Mouse (Mus musculus): Measurements from ENCODE around the gene 6820408C15Rik. TPM values are rescaled to one million over a fixed set of nuclear protein-coding genes. Genes with fewer than 3 reads are reported as not detected.

6820408C15Rik gene
- polyA plus RNA-seq (2012): not detected in 2 replicates

DNA sequence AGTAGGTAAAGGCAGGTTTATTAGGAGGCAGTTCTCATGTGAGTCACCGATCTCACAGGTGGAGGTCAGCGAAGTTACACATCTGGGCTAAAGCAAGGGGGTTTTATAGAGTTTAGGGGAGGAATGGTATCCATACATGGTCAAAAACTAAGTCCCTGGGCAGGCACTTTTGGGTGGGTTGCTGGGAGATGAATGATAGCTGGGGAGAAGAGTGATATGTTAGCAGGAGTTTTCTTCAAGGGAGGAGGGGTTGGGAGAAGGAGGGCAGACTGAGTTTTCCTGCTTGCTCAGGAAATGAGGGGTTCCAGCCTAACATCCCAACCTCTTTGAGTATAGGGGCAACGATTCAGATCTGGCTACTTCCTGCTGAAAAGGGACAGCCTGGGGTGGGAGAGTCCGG is at the start of gene 6820408C15Rik:
TSS of gene 6820408C15Rik (plus strand) at position 301 of the 400 bp plus-strand sequence.

DNA sequence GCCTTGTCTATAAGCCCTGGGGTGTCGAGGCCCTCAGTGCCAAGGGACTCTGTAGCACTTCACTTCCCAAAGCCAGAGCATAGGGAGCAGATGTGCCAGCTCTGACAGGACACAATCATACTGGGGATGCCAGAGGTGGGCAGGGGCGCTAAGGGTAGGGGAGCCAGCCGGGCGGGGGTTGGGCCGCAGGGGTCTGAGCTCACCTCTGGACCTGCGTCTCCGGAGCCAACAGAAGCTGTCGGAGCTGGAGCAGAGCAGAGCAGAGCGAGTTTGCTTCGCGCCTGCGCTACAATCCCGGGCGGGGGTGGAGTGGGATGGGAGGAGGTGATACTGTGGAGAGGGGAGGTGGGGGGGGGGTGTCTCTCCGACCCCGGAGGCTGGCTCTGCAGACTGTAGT is 39.0 kb upstream of the 6820408C15Rik start, which contains the start of gene Nrsn2:
TSS of gene Nrsn2 (minus strand) at position 294 of the 397 bp plus-strand sequence.

DNA sequence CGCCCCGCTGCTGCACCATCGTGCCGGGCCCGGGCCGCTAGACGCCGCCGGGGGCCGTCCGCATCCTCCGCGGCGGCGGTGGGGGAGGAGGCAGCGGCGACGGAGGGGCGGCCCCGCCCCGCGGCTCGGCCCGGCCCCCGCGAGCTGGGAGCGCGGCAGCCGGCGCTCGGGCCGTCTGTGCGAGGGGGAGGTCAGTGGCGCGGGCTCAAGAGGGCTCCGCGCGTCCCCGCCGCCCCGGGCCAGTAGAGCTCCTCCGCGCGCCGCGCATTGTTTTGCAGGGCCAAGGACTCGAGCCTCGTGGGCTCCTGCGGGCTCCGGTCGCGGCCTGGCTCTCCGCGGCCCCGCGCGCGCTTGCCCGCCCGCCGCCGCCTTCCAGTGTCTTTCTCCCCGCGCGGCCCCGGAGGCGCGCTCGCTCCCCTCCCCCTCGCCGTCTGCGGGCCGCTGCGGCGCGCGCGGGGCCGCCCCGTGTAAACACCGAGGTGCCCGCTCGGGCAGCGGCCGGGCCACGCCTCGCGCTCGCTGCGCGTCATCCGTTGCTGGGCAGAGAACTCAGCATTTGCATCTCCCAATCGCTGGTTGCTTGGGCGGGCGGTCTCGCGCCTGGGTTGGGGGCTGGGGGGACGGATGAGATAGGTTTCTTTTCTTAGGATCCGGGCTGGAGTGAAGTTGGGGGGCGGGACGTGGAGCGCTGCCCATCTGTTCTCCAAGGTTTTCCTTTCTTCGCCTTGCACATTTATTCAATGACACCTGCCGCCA is 17.5 kb upstream of the 6820408C15Rik start, which contains the start of gene Sox12:
TSS of gene Sox12 (minus strand) at position 384 of the 756 bp plus-strand sequence.

DNA sequence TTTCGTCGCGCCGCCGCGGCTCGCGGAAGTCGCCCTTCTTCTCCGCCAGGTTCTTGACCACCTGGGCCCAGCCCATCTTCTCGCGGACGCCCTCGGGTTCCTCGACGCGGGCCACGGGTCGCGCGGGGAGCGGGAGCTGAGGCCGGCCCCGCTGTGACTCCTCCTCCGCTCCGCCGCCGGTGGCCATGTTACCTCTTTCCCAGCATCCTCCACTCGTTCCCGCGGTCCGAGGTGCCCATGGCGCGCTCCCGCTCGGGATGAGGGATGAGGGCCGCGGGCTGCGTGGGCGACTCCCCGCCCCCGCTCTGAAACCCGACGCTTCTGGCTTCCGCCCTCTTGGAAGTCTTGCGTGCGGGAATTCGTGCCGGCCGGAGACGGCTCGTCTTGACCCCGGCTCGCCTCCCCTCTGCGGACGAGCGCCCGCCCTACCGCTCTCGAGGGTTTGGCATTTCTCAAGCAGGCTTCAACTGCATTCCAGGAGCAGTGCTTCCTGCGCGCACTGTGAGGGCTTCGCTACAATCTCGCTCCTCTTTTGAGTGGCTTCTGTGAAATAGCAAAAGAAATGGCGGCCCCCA is 709 bp upstream of the 6820408C15Rik start, which contains the start of gene Zcchc3:
TSS of gene Zcchc3 (minus strand) at position 437 of the 575 bp plus-strand sequence.

DNA sequence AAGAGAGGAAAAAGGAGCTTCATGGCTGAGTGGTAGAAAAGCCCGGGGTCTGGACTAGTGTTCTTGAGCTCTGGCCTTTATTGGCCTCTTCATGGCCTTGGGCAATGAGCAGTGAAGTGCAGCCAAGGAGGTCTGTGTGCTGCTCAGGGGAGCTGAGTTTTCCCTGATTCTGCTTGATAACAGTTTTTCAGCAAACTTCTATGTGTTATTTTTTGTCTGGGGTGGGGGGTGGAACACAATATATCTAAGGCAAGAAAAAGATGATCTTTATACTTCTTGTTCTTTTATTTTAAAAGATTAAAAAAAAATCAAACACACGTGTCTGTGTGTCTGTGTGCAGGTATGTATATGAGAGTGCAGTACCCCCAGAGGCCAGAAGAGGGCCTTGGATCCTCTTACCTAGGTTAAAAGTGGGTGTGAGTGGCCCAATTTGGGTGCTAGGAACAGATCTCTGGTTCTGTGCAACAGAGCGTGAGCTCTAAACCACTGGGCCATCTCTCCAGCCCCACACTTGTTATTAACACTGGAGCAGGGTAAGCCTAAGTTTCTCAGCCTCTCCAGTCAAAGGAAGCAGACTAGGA is 49.3 kb downstream of the 6820408C15Rik start, which contains the start of gene Defb23:
TSS of gene Defb23 (minus strand) at position 51 of the 581 bp plus-strand sequence.

DNA sequence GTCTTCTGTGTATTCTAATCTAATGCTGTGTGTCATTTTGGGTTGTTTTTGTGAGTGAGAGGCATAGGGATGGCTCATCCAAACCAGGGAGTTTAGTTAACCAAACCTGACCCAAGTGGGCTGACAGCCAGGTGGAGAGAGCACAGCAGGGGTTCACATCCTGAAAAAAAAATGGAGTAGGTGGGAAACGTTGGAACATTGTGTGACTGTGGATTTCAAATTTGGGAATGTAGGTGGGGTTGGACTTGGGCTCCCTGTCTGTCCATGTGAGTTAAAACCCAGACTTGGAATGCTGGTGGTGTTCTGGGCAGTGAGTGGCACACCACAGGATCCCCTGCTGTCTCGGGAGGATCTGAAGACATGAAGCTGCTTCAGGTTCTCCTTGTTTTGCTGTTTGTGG is 61.4 kb downstream of the 6820408C15Rik start, which contains the start of gene Defb20:
TSS of gene Defb20 (plus strand) at position 301 of the 400 bp plus-strand sequence.

DNA sequence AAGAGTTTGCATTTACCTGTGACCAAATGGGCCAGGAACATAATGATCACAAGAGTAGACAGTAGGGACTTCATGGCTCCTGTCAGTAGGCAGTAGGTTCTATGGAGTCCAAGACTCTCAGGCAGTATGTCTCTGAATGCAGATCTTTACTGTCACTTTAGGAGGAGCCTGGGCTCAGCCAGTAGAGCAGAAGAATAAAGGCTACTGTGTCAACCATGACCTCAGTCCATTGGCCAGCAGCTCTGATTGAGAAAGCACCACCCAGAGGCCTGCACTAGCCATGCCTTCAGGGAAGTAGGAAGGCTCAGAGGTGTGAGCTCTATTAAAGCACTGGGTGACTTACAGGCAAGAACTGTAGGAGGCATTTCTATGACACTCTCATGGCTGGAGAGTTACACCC is 74.7 kb downstream of the 6820408C15Rik start, which contains the start of gene Defb22:
TSS of gene Defb22 (minus strand) at position 101 of the 400 bp plus-strand sequence.

Other genes with a start within 250 kb of the 6820408C15Rik start
- 9.7 and 9.8 TPM in 2 replicates for gene Csnk2a1, start 188.7 kb upstream of the 6820408C15Rik start, polyA plus RNA-seq (2012)
- 10.6 and 17.0 TPM in 2 replicates for gene Tbc1d20, start 121.8 kb upstream of the 6820408C15Rik start, polyA plus RNA-seq (2012)
- gene Rbck1, start 82.9 kb upstream of the 6820408C15Rik start, polyA plus RNA-seq (2012): 217 and 239 TPM in 2 replicates
- gene Trib3, start 71.6 kb upstream of the 6820408C15Rik start, polyA plus RNA-seq (2012): 1.9 and 4.1 TPM in 2 replicates
- not detected in 2 replicates for gene Nrsn2, start 38.9 kb upstream of the 6820408C15Rik start, polyA plus RNA-seq (2012)
- gene Sox12, start 17.5 kb upstream of the 6820408C15Rik start, polyA plus RNA-seq (2012): 40.4 and 58.1 TPM in 2 replicates
- gene Zcchc3, start 560 bp upstream of the 6820408C15Rik start, polyA plus RNA-seq (2012): 3.9 and 4.9 TPM in 2 replicates
- gene Defb23, start 49.0 kb downstream of the 6820408C15Rik start, polyA plus RNA-seq (2012): not detected in 2 replicates
- not detected in 2 replicates for gene Defb20, start 61.5 kb downstream of the 6820408C15Rik start, polyA plus RNA-seq (2012)
- gene Defb22, start 74.6 kb downstream of the 6820408C15Rik start, polyA plus RNA-seq (2012): not detected in 2 replicates
- not detected in 2 replicates for gene Defb26, start 96.1 kb downstream of the 6820408C15Rik start, polyA plus RNA-seq (2012)
- gene Defb28, start 102.7 kb downstream of the 6820408C15Rik start, polyA plus RNA-seq (2012): not detected in 2 replicates
- not detected in 2 replicates for gene Defb29, start 124.5 kb downstream of the 6820408C15Rik start, polyA plus RNA-seq (2012)
- not detected in 2 replicates for gene Gm17416, start 153.8 kb downstream of the 6820408C15Rik start, polyA plus RNA-seq (2012)
- gene Defb21, start 157.2 kb downstream of the 6820408C15Rik start, polyA plus RNA-seq (2012): not detected in 2 replicates
- not detected in 2 replicates for gene Defb19, start 164.7 kb downstream of the 6820408C15Rik start, polyA plus RNA-seq (2012)
- gene Defb45, start 183.8 kb downstream of the 6820408C15Rik start, polyA plus RNA-seq (2012): not detected in 2 replicates
- not detected in 2 replicates for gene Defb36, start 188.7 kb downstream of the 6820408C15Rik start, polyA plus RNA-seq (2012)
- gene Defb25, start 207.5 kb downstream of the 6820408C15Rik start, polyA plus RNA-seq (2012): not detected in 2 replicates
- gene Rem1, start 211.4 kb downstream of the 6820408C15Rik start, polyA plus RNA-seq (2012): 0.46 TPM in 1 of 2 replicates, not detected in the other

Measured in megakaryocyte-erythroid progenitor cell, adult 5 weeks (primary cell).